Mouse (Mus musculus) fibroblast of lung, adult 2 months (primary cell): ENCODE measurements at regions not wholly inside any gene's neighbourhood (a gene's known extent, or its start where the extent isn't known, plus 50 kb on each side); places are given as distances from the start of the nearest gene placed in this dataset.

Experiments
- DNase-seq: peaks from one replicate; pipeline ENCODE4 v3.0.0-alpha.2; 2011; ENCODE audit warnings: low read depth

GRCm38 (mm10) chr4:12628702-12629374 lies 457.0 kb upstream of the Fam92a start:
- DNase-seq = no peak

- no peak for DNase-seq
Observed at GRCm38 (mm10) chr4:12627158-12627871, 455.5 kb upstream of the Fam92a start.

GRCm38 (mm10) chr4:12620756-12621270 lies 449.0 kb upstream of the Fam92a start:
- DNase-seq = no peak

GRCm38 (mm10) chr4:12620059-12620755 lies 448.4 kb upstream of the Fam92a start:
- DNase-seq = no peak

- DNase-seq = no peak
Observed at GRCm38 (mm10) chr4:12616665-12617064, 444.9 kb upstream of the Fam92a start.

GRCm38 (mm10) chr4:12611511-12611910 lies 439.7 kb upstream of the Fam92a start:
- DNase-seq = no peak

- no peak for DNase-seq
Observed at GRCm38 (mm10) chr4:12601165-12601919, 429.5 kb upstream of the Fam92a start.

GRCm38 (mm10) chr4:12595801-12596515 lies 424.1 kb upstream of the Fam92a start:
- DNase-seq = peak; percentile 45

GRCm38 (mm10) chr4:12592973-12593372 lies 421.2 kb upstream of the Fam92a start:
- DNase-seq = no peak

GRCm38 (mm10) chr4:12578102-12578501 lies 406.3 kb upstream of the Fam92a start:
- no peak for DNase-seq

GRCm38 (mm10) chr4:12571881-12572280 lies 400.1 kb upstream of the Fam92a start:
- no peak for DNase-seq

GRCm38 (mm10) chr4:12570689-12571088 lies 398.9 kb upstream of the Fam92a start:
- no peak for DNase-seq

- DNase-seq = no peak
Observed at GRCm38 (mm10) chr4:12567643-12568042, 395.8 kb upstream of the Fam92a start.

- DNase-seq = no peak
Observed at GRCm38 (mm10) chr4:12563016-12563415, 391.2 kb upstream of the Fam92a start.

- no peak for DNase-seq
Observed at GRCm38 (mm10) chr4:12560546-12560945, 388.7 kb upstream of the Fam92a start.

GRCm38 (mm10) chr4:12560015-12560414 lies 388.2 kb upstream of the Fam92a start:
- DNase-seq = no peak

GRCm38 (mm10) chr4:12557105-12557504 lies 385.3 kb upstream of the Fam92a start:
- DNase-seq = no peak

GRCm38 (mm10) chr4:12549265-12549664 lies 377.4 kb upstream of the Fam92a start:
- DNase-seq = no peak

- DNase-seq = peak; percentile 59
Observed at GRCm38 (mm10) chr4:12543906-12544305, 372.1 kb upstream of the Fam92a start.

GRCm38 (mm10) chr4:12541508-12541907 lies 369.7 kb upstream of the Fam92a start:
- no peak for DNase-seq

GRCm38 (mm10) chr4:12539184-12539791 lies 367.5 kb upstream of the Fam92a start:
- DNase-seq = no peak
